Comparison of ENCODE assay signal across 9 mouse cellular contexts in genomic region chr5:66756821-66757705, GRCm38 (mm10). TPM values are rescaled to one million over a fixed set of nuclear protein-coding genes. Genes with fewer than 3 reads are reported as not detected.
A peak's percentile ranks its signal among the peaks of the same experiment; 100 is the strongest.
DNase-seq lines count a peak whose midpoint lies in the region; ATAC-seq and TF ChIP-seq lines count a peak whose summit lies in the region.
"Had no signal": no experiment of that assay in that cellular context is flagged by ENCODE, and none has a peak within 500 bp of the region (broad histone marks: within the 10 kb centered on the region; RNA-seq: fewer than 3 reads in every experiment).

No protein-coding gene starts in this region.

- DNase-seq in left cerebral cortex, postnatal 14 days (ENCODE audit: low spot score in 2 of 2): peak; percentile 32 to 41
- no peak for DNase-seq in left cerebral cortex, adult 18-20 months (ENCODE audit: low spot score in 2 of 2)
- peak; percentile 83 for DNase-seq in brain, embryonic 14.5 days (ENCODE audit: low read depth)
- peak; percentile 61 for DNase-seq in hindbrain, embryonic 14.5 days (ENCODE audit: low spot score)
- no peak for DNase-seq in thymus, postnatal 14 days
- DNase-seq in cerebellum, adult 18-20 months: no peak
- DNase-seq: kidney, adult 9 months had no signal

- H3K9me3 ChIP-seq in hindbrain, embryonic 14.5 days (ENCODE audit: control insufficient read depth, low read length): no peaks in the 10 kb centered on the region
- H3K9me3 ChIP-seq: heart, embryonic 13.5 days had no signal

- intact Hi-C loops in left cerebral cortex, postnatal 14 days (cut with DNase I): no loop called here

- peaks cover 20% of the 10 kb centered on the region for H3K4me1 ChIP-seq in hindbrain, embryonic 14.5 days (replicated peaks; ENCODE audit: control insufficient read depth, insufficient read depth, low read length)
- peaks cover 19% of the 10 kb centered on the region for H3K4me1 ChIP-seq in olfactory bulb, adult 2 months (ENCODE audit: control insufficient read depth, insufficient read depth, low read length)

- no peak for TF ChIP-seq CTCF in brain, embryonic 14.5 days (IDR thresholded peaks at IDR 0.05; ENCODE audit: borderline replicate concordance, extremely low read depth, insufficient read depth, insufficient read length)
- TF ChIP-seq CTCF in olfactory bulb, adult 2 months (IDR thresholded peaks at IDR 0.05; ENCODE audit: insufficient read depth, low read depth, low read length): no peak

- no peaks in the 10 kb centered on the region for H3K36me3 ChIP-seq in hindbrain, embryonic 14.5 days (replicated peaks; ENCODE audit: control insufficient read depth, insufficient read depth)
- H3K36me3 ChIP-seq: heart, embryonic 13.5 days had no signal

- H3K27ac ChIP-seq in hindbrain, embryonic 14.5 days: peak overlapping the region; percentile 70
- H3K27ac ChIP-seq in olfactory bulb, adult 2 months (ENCODE audit: insufficient read depth, low read depth, low read length): peak overlapping the region; percentile 69
- H3K27ac ChIP-seq: heart, embryonic 13.5 days had no signal

- peak; percentile 84 for ATAC-seq in hindbrain, embryonic 14.5 days (ENCODE audit: low FRiP score)

- TF ChIP-seq POLR2A in brain, embryonic 14.5 days (IDR thresholded peaks at IDR 0.05; ENCODE audit: borderline replicate concordance, extremely low read depth, insufficient read depth, insufficient read length, poor library complexity, severe bottlenecking): no peak
- TF ChIP-seq POLR2A in olfactory bulb, adult 2 months (IDR thresholded peaks at IDR 0.05; ENCODE audit: insufficient read depth, low read depth, low read length): no peak

- no peak overlapping the region for H3K4me2 ChIP-seq in hindbrain, embryonic 14.5 days (replicated peaks)
- H3K4me2 ChIP-seq: heart, embryonic 13.5 days had no signal

- no peak overlapping the region for H3K9ac ChIP-seq in hindbrain, embryonic 14.5 days
- H3K9ac ChIP-seq: heart, embryonic 13.5 days had no signal

- H3K4me3 ChIP-seq in hindbrain, embryonic 14.5 days (replicated peaks; ENCODE audit: low read length): no peak overlapping the region
- no peak overlapping the region for H3K4me3 ChIP-seq in olfactory bulb, adult 2 months (ENCODE audit: insufficient read depth, low read depth, low read length)
- H3K4me3 ChIP-seq: heart, embryonic 13.5 days had no signal

- H3K27me3 ChIP-seq in hindbrain, embryonic 14.5 days (ENCODE audit: control insufficient read depth, insufficient read depth, low read length): no peaks in the 10 kb centered on the region

- WGBS in hindbrain, embryonic 14.5 days: 57% methylated on average over 10 of the region's 10 CpGs
- 49% methylated on average over 10 of the region's 10 CpGs for WGBS in olfactory bulb, adult 2 months

RNA-seq across cellular contexts. Expression of gene Limch1, which starts 11.4 kb away (rescaled TPM):
- total RNA-seq in left cerebral cortex, postnatal 14 days (2021): 100 to 1,000 TPM; 101 TPM
- total RNA-seq in left cerebral cortex, adult 18-20 months (2021): 100 to 1,000 TPM; 120 to 123 TPM
- polyA plus RNA-seq in brain, embryonic 14.5 days (2012; rRNA removed): 22.3 and 37.8 TPM in 2 replicates
- polyA plus RNA-seq in hindbrain, embryonic 14.5 days (2014; fragmentation: Nextera tagmentation; extraction: Ambion mirVana): 58.6 and 60.1 TPM in 2 replicates
- not detected in 2 replicates for polyA plus RNA-seq in olfactory bulb, adult 2 months (2012; ENCODE audit: insufficient read depth, insufficient read length, low replicate concordance, missing spikeins)

Comparison
In these comparisons a context has a peak if more than half of its experiments do, and no peak if none do; other contexts are left out.
1. DNase-seq: peak in left cerebral cortex, postnatal 14 days (2 of 2), brain, embryonic 14.5 days (single experiment) and hindbrain, embryonic 14.5 days (single experiment); none in left cerebral cortex, adult 18-20 months (0 of 2), thymus, postnatal 14 days (single experiment) and cerebellum, adult 18-20 months (0 of 2).